Mouse (Mus musculus) brown adipose tissue, adult 24 weeks (tissue): ENCODE results near the gene Pde3b. TPM values are rescaled to one million over a fixed set of nuclear protein-coding genes. Genes with fewer than 3 reads are reported as not detected.
A peak's percentile ranks its signal among the peaks of the same experiment; 100 is the strongest.

Source experiments
- H3K27ac ChIP-seq: fragments of 200-500 bp; replicated peaks from 2 replicates; pipeline ENCODE4 v1.5.1; 2012; ENCODE audit warnings: low read depth, mild to moderate bottlenecking, low read length
- H3K4me1 ChIP-seq: fragments of 200-500 bp; 2 replicates; pipeline ENCODE4 v1.6.1; 2012; ENCODE audit warnings: low read length, mixed read lengths; ENCODE audit not compliant: control insufficient read depth, insufficient read depth, insufficient read length
- H3K4me3 ChIP-seq: fragments of 200-500 bp; 2 replicates; pipeline ENCODE4 v1.5.1; 2012; ENCODE audit warnings: low read depth, mild to moderate bottlenecking, low read length, moderate library complexity; ENCODE audit not compliant: insufficient read depth
- polyA plus RNA-seq: library from polyadenylated mRNA; stranded (reverse); fragments of >200 nt; gene quantifications from 2 replicates; pipeline ENCODE4 v1.2.4, GENCODE M21; 2012; ENCODE audit not compliant: missing spikeins, insufficient read depth, insufficient read length

The Pde3b gene
- polyA plus RNA-seq, 1 experiment = 120 TPM

- Histone ChIP-seq H3K4me1 (no peaks in the 10 kb centered on the region; the same call in 1 of the 2 replicates), H3K4me3 (no peak overlapping the region), H3K27ac (no peak overlapping the region)
These were observed 41.8 kb downstream of the Pde3b start for GRCm38 (mm10) chr7:114456904-114457303.

DNA sequence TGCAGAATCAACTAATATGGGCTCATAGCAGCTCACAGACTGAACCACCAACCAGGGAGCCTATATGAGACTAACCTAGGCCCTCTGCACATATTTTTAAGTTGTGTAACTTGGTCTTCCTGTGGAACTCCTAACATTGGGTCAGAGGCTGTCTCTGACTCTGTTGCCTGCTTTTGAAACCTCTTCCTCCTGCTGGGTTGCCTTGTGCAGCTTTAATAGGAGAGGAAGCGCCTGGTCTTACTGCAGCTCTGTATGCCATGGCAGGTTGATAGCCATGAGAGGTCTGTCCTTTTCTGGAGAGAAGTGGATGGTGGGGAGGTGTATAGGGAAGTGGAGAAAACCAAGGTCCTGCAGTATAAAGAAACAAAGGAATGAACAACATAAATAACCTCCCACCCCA, 44.8 kb downstream of the Pde3b start:
- Histone ChIP-seq H3K4me1 (no peaks in the 10 kb centered on the region; the same call in 1 of the 2 replicates), H3K4me3 (no peak overlapping the region), H3K27ac (peak overlapping the region; percentile 47; the same call in 1 of the 2 replicates)

- Histone ChIP-seq H3K4me1 (no peaks in the 10 kb centered on the region), H3K27ac (peak overlapping the region; percentile 60; the same call in 1 of the 2 replicates), H3K4me3 (no peak overlapping the region)
These were observed 46.6 kb downstream of the Pde3b start for GRCm38 (mm10) chr7:114461727-114462126.

GRCm38 (mm10) chr7:114466358-114466757, 51.3 kb downstream of the Pde3b start:
- H3K4me1 ChIP-seq = no peaks in the 10 kb centered on the region
- H3K27ac ChIP-seq = no peak overlapping the region
- H3K4me3 ChIP-seq = no peak overlapping the region

DNA sequence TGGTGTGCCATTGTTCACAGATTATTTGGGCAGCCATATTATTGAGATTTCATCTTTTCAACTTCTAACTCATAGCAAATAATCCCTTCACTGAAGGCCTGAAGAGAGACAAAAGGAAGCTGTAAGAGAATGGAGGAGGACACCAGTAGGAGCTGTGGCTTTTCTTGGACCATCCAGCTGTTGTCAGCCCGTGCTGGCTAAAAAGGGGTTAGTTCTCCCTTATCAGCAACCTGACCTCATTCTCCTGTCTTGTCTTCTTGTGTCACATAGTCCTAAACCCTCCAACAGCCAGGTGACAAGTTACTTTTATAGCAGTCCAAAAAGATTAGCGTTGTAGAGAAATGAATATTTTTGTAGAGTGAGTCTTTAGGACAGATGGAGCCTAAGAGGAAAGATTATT, 57.4 kb downstream of the Pde3b start:
- Histone ChIP-seq H3K27ac (no peak overlapping the region), H3K4me3 (no peak overlapping the region), H3K4me1 (no peaks in the 10 kb centered on the region)

- Histone ChIP-seq H3K4me3 (no peak overlapping the region), H3K27ac (no peak overlapping the region), H3K4me1 (no peaks in the 10 kb centered on the region)
These were observed 59.8 kb downstream of the Pde3b start for GRCm38 (mm10) chr7:114474889-114475288.

GRCm38 (mm10) chr7:114477884-114478283, 62.8 kb downstream of the Pde3b start:
- no peaks in the 10 kb centered on the region for H3K4me1 ChIP-seq
- H3K27ac ChIP-seq = no peak overlapping the region
- H3K4me3 ChIP-seq = no peak overlapping the region

GRCm38 (mm10) chr7:114478901-114479300, 63.8 kb downstream of the Pde3b start:
- H3K4me1 ChIP-seq = no peaks in the 10 kb centered on the region
- no peak overlapping the region for H3K4me3 ChIP-seq
- no peak overlapping the region for H3K27ac ChIP-seq

- Histone ChIP-seq H3K4me3 (no peak overlapping the region), H3K27ac (no peak overlapping the region), H3K4me1 (no peaks in the 10 kb centered on the region)
These were observed 64.7 kb downstream of the Pde3b start for GRCm38 (mm10) chr7:114479779-114480178.

DNA sequence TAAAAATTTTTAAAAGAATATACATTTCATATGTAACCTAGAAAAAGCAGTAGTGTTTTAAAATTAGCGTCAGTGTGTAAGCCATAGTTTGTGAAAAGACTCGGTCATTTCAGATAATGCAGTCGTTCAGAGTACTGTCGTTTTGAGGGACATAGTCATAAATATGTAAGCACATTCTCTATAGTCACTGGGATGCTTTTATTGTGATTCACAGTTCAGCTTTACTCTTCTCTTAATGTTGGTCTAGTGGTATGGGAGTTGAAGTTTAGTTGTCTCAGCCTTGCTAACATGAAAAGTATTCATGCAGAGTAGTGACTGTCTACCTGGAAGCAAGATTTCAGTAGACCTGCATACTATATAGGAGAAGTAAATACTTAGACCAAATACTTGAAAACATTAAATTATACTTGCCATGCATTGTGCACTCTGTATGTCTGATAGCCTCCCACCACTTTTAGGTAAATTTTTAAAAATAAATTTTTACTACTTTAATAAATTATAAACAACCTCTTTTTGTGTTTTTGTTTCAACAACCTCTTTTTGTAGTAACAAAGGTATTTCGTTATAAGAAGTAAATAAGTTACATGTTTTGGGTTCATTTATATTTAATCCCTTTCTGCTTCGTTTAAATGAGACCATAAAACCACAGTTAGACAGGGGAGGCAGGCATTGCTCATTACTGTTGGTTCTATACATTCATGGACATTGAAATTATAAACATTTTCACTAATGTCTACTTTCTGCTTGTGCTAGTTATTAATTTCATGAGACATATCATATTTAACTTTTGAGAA, 65.3 kb downstream of the Pde3b start:
- H3K4me3 ChIP-seq = no peak overlapping the region
- H3K27ac ChIP-seq = no peak overlapping the region
- no peaks in the 10 kb centered on the region for H3K4me1 ChIP-seq

DNA sequence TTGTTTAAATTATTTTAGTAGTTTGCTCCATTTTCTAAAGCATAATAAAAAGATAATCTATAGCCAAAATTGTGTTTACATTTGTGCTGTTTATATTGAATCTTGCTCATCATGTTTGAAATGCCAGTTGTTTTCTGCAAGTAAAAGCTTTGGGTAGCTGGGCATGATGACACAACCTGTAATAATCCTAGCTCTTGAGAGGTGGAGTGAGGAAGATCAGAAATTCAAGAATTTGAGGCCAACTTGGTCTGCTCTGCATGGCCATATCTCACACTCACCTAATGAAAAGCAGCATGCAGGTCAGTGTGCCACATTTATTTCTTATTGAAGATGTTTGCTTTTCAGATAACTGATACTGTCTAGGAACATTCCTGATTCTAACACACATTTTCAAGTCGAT, 65.9 kb downstream of the Pde3b start:
- H3K4me1 ChIP-seq = no peaks in the 10 kb centered on the region
- no peak overlapping the region for H3K4me3 ChIP-seq
- no peak overlapping the region for H3K27ac ChIP-seq

DNA sequence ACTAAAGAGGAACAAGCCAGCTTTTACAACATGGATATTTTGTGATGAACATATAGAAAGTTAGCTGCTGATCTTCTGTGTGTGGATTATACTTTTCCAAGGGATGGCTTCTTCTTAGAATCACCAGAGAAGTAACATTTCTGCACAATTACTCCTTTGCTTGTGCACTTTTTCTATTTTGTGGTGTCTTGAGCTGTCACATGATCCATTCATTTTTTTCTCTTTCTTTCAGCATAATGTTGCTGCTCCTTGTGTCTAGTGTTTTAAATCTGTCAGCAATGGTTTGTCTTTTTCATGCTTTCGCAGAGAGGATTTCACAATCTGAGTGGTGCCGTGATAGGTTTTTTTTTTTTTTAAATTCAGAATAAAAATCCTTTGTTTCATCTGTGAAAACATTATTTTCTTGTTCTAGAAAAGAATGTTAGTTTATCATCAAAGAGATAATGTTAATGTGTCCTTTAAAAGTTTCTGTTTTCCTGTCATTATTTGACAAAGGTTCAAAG, 66.4 kb downstream of the Pde3b start:
- no peak overlapping the region for H3K27ac ChIP-seq
- no peak overlapping the region for H3K4me3 ChIP-seq
- no peaks in the 10 kb centered on the region for H3K4me1 ChIP-seq

DNA sequence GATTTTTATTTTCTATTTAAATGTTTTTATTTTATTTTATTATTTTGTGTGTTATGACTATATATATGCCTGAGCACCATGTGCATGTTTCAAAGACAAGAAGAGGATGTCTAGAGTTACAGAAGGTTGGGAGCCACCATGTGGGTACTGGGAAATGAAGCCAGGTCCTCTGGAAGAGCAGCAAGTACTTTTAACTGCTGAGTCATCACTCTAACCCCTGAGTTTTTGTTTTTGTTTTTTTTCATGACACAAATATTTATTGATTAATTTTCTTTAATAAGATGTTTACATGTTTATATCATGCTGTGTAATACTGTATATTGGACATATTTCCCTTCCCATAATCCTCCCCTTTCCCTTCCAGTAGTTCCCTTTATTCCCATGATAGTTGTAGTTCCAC, 77.5 kb downstream of the Pde3b start:
- Histone ChIP-seq H3K4me1 (no peaks in the 10 kb centered on the region), H3K27ac (no peak overlapping the region), H3K4me3 (no peak overlapping the region)

DNA sequence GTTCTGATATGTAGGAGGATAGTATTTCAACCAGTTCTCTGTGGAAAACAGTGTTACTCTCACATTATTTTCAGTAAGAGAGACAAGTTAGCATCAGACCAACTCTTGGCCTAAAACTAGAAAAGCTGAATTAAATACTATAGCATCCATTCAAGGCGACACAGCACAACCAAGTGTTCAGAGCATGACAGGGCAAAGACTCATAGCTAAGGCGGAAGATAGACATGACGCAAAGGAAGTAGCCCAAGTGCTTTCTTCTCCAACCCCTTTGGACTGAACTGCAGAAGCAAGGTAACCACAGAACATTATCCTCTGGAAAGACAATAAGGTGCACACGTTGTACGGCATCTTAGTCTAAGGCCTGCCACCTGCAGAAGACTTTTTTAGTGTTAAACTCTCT, 79.0 kb downstream of the Pde3b start:
- no peak overlapping the region for H3K4me3 ChIP-seq
- no peaks in the 10 kb centered on the region for H3K4me1 ChIP-seq
- H3K27ac ChIP-seq = no peak overlapping the region

DNA sequence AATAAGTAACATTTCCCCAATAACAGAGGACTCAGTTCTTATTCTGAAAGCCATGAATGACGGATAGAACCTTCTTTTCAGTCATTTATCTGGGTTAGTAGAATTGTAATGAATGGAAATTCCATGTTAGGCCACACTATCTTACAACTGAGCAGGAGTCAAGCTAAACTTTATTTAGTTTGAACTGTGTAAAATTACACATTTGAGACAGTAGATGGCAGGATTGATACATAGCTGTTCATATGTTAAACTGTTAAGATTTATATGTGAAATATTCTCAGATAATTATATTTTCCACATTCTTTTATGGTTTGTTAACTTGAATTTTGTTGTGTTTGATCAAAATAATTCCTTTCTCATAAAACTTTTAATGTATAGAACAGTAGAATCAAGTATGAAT, 84.2 kb downstream of the Pde3b start:
- no peak overlapping the region for H3K4me3 ChIP-seq
- no peak overlapping the region for H3K27ac ChIP-seq
- H3K4me1 ChIP-seq = no peaks in the 10 kb centered on the region

GRCm38 (mm10) chr7:114508879-114509278, 93.8 kb downstream of the Pde3b start:
- Histone ChIP-seq H3K4me1 (no peaks in the 10 kb centered on the region), H3K4me3 (no peak overlapping the region), H3K27ac (no peak overlapping the region)
